Mouse (Mus musculus): ENCODE results near the gene Ate1.

- TF ChIP-seq GATA1 (IDR thresholded peaks at IDR 0.05; ENCODE audit: low read length) (no peak), TAL1 (IDR thresholded peaks at IDR 0.05; ENCODE audit: low read length) (no peak)
Measured at GRCm38 (mm10) chr7:130472683-130473082, 47.5 kb downstream of the Ate1 start.
